Mouse (Mus musculus) right cerebral cortex, adult 2 months (tissue): Measurements from ENCODE around the gene Gm5934.
"Not testable (repeated sequence)": the region's sequence is repeated elsewhere in the genome, so short reads cannot be mapped to it uniquely, and the experiment has no call there.

Experiments
- DNase-seq, 2 experiments: peaks; one replicate each; pipeline ENCODE4 v3.0.0; 2021 to 2022; ENCODE audit warnings: low spot score in 2 of 2

Gm5934 gene

DNA sequence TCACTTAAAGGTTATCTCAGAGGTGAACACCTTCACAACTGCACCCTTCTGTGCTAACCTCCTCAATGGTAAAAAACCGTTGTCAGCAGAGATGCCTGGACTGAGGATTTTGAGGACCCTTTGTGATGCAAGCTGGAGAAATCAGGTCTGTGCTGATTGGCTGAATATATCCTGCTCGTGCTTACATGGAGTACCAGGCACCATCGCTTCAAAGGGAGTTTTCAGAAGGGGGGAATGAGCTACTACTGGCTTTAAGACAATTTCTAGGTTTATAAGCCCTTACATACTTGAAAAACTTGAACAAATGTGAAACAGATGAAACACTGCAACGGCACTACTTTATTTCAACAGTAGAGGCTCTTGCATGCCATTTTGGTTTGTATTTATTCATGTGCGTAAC lies at the start of gene Gm5934:
Gene Gm5934 (minus strand): TSS at position 101 of the 400 bp plus-strand sequence.
- DNase-seq: not testable (repeated sequence)
